ENCODE assay signal across 16 mouse cellular contexts in genomic region chr3:30896721-30897120, GRCm38 (mm10).
"Had no signal": no experiment of that assay in that cellular context is flagged by ENCODE, and none has a peak within 500 bp of the region (broad histone marks: within the 10 kb centered on the region; RNA-seq: fewer than 3 reads in every experiment).

No protein-coding gene starts in this region.

- DNase-seq: kidney, adult 9 months; kidney, postnatal 4 days; liver; liver, embryonic 13.5 days; liver, postnatal 0 days; midbrain, embryonic 14.5 days; right cerebral cortex, adult 18-20 months; right cerebral cortex, postnatal 25 days; thymus, postnatal 36 days had no signal

- H3K27me3 ChIP-seq: limb, embryonic 12.5 days; liver, embryonic 13.5 days; neural tube, embryonic 15.5 days had no signal

- H3K9me3 ChIP-seq: limb, embryonic 12.5 days; liver, embryonic 13.5 days; midbrain, embryonic 10.5 days; neural tube, embryonic 15.5 days had no signal

- ATAC-seq: intestine, postnatal 0 days; liver, postnatal 0 days had no signal

- H3K27ac ChIP-seq: kidney, postnatal 0 days; layer of hippocampus, adult 2 months; limb, embryonic 12.5 days; liver, embryonic 13.5 days; midbrain, embryonic 10.5 days; neural tube, embryonic 15.5 days had no signal

- H3K4me2 ChIP-seq: limb, embryonic 12.5 days; liver, embryonic 13.5 days; neural tube, embryonic 15.5 days had no signal

- H3K4me3 ChIP-seq: layer of hippocampus, adult 2 months; limb, embryonic 12.5 days; liver, embryonic 13.5 days; midbrain, embryonic 10.5 days; myocyte; neural tube, embryonic 15.5 days had no signal

- H3K4me1 ChIP-seq: limb, embryonic 12.5 days; liver, embryonic 13.5 days; midbrain, embryonic 10.5 days; neural tube, embryonic 15.5 days had no signal

- H3K9ac ChIP-seq: limb, embryonic 12.5 days; liver, embryonic 13.5 days; liver, postnatal 0 days; neural tube, embryonic 15.5 days had no signal
